Mouse (Mus musculus) intestine, embryonic 16.5 days (tissue): ENCODE results near the gene Atg7. TPM values are rescaled to one million over a fixed set of nuclear protein-coding genes. Genes with fewer than 3 reads are reported as not detected.

ENCODE experiments used
- ATAC-seq: fragments of 200-750 bp; cut with Nextera tagmentation; 2 replicates; pipeline ENCODE4 v1.8.0; 2017; ENCODE audit warnings: moderate TSS enrichment, moderate library complexity
- H3K27ac ChIP-seq: fragments of 300-500 bp; sonication (generic); 2 replicates; pipeline ENCODE4 v1.5.1; 2014; ENCODE audit warnings: mild to moderate bottlenecking, low read length
- H3K27me3 ChIP-seq: fragments of 300-500 bp; sonication (generic); replicated peaks from 2 replicates; pipeline ENCODE4 v1.6.1; 2014; ENCODE audit warnings: low read length, control low read depth, mixed read lengths; ENCODE audit not compliant: control insufficient read depth, insufficient read depth
- H3K36me3 ChIP-seq: fragments of 300-500 bp; sonication (generic); 2 replicates; pipeline ENCODE4 v1.6.1; 2014; ENCODE audit warnings: low read length, control low read depth; ENCODE audit not compliant: control insufficient read depth, insufficient read depth
- H3K4me1 ChIP-seq: fragments of 300-500 bp; sonication (generic); 2 replicates; pipeline ENCODE4 v1.6.1; 2014; ENCODE audit warnings: low read length, control low read depth, mixed read lengths; ENCODE audit not compliant: control insufficient read depth, insufficient read depth
- H3K4me2 ChIP-seq: fragments of 300-500 bp; sonication (generic); 2 replicates; pipeline ENCODE4 v1.6.1; 2014; ENCODE audit warnings: low read depth, low read length, control low read depth
- H3K4me3 ChIP-seq: fragments of 300-500 bp; sonication (generic); 2 replicates; pipeline ENCODE4 v1.5.1; 2014; ENCODE audit warnings: mild to moderate bottlenecking, low read length
- H3K9ac ChIP-seq: fragments of 300-500 bp; sonication (generic); 2 replicates; pipeline ENCODE4 v1.6.1; 2014; ENCODE audit warnings: low read depth, low read length
- H3K9me3 ChIP-seq: fragments of 300-500 bp; sonication (generic); 2 replicates; pipeline ENCODE4 v1.6.1; 2016; ENCODE audit warnings: low read length, control low read depth; ENCODE audit not compliant: control insufficient read depth
- WGBS: fragments of 180-500 bp; shearing (Covaris S2); extraction: QIAGEN DNeasy Blood & Tissue Kit; methylation state at CpG from one replicate; pipeline ENCODE4 v1.1.7; 2014; 5-methylcytosine and 5-hydroxymethylcytosine counted together
- polyA plus RNA-seq: library from polyadenylated mRNA; unstranded; fragments of >200 nt; fragmentation: Nextera tagmentation; extraction: Ambion mirVana; gene quantifications from 2 replicates; pipeline ENCODE4 v1.2.1, GENCODE M21; 2015

Atg7 gene
- polyA plus RNA-seq, 1 experiment from 2014 or later, result 25.5 TPM

GRCm38 (mm10) chr6:114878841-114879520, 236.1 kb downstream of the Atg7 start:
- ATAC-seq, result no peak
- Histone ChIP-seq H3K9me3 (no peaks in the 10 kb centered on the region), H3K4me3 (no peak overlapping the region), H3K4me2 (no peak overlapping the region), H3K9ac (no peak overlapping the region), H3K4me1 (peaks cover 87% of the 10 kb centered on the region), H3K36me3 (no peaks in the 10 kb centered on the region), H3K27me3 (no peaks in the 10 kb centered on the region), H3K27ac (no peak overlapping the region)
- WGBS, result 61% methylated on average over 19 of the region's 19 CpGs

- Histone ChIP-seq H3K27me3 (no peaks in the 10 kb centered on the region), H3K27ac (peak overlapping the region; percentile 12; the same call in 1 of the 2 replicates), H3K4me2 (no peak overlapping the region), H3K9me3 (no peaks in the 10 kb centered on the region), H3K4me1 (peaks cover 72% of the 10 kb centered on the region), H3K36me3 (no peaks in the 10 kb centered on the region), H3K4me3 (no peak overlapping the region), H3K9ac (no peak overlapping the region)
- ATAC-seq, result no peak
- WGBS, result 50% methylated on average over 4 of the region's 4 CpGs
Observed at GRCm38 (mm10) chr6:114880798-114881197, 237.9 kb downstream of the Atg7 start.

GRCm38 (mm10) chr6:114882212-114882611, 239.3 kb downstream of the Atg7 start:
- peaks cover 68% of the 10 kb centered on the region for H3K4me1 ChIP-seq

DNA sequence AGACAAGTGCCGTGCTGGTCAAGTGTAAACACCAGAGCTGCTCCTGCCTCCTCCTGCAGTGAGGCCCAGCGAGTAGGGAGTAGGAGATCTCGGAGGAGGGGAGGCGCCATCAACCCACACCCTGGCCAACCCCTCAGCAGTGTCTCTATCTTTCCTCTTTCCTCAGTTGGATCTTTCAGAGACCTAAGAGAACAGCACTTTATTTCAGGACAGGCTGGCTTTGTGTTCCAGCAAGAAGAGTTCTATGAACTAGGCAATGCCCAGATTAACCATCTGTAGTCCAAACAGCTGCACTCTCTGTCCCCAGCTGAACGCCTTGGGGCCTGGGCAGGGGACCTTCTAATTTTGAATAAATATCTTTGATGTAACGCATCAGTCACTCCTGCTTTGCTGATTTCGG, 239.8 kb downstream of the Atg7 start:
- peak; percentile 36; the same call in 1 of the 2 replicates for ATAC-seq
- Histone ChIP-seq H3K27ac (peak overlapping the region; percentile 78), H3K9me3 (no peaks in the 10 kb centered on the region), H3K27me3 (no peaks in the 10 kb centered on the region), H3K4me3 (no peak overlapping the region), H3K9ac (peak overlapping the region; percentile 42), H3K4me1 (peaks cover 66% of the 10 kb centered on the region), H3K4me2 (peak overlapping the region; percentile 24), H3K36me3 (no peaks in the 10 kb centered on the region)
- WGBS, result 34% methylated on average over 7 of the region's 7 CpGs

More at GRCm38 (mm10) chr6:114882212-114882611, 239.3 kb downstream of the Atg7 start:
- Histone ChIP-seq H3K27me3 (no peaks in the 10 kb centered on the region), H3K4me3 (no peak overlapping the region), H3K4me2 (no peak overlapping the region), H3K9ac (peak overlapping the region; percentile 42), H3K9me3 (no peaks in the 10 kb centered on the region), H3K27ac (peak overlapping the region; percentile 78), H3K36me3 (no peaks in the 10 kb centered on the region)
- whole genome bisulfite sequencing, result 58% methylated on average over 5 of the region's 5 CpGs
- ATAC-seq, result no peak

GRCm38 (mm10) chr6:114883261-114883740, 240.4 kb downstream of the Atg7 start:
- H3K9ac ChIP-seq, result peak overlapping the region; percentile 56
- H3K27ac ChIP-seq, result peak overlapping the region; percentile 78
- H3K36me3 ChIP-seq, result peaks cover 1% of the 10 kb centered on the region; the same call in 1 of the 2 replicates
- no peaks in the 10 kb centered on the region for H3K9me3 ChIP-seq
- ATAC-seq, result peak; percentile 80
- H3K4me2 ChIP-seq, result peak overlapping the region; percentile 24; the same call in 1 of the 2 replicates
- 10% methylated on average over 9 of the region's 9 CpGs for WGBS
- H3K4me3 ChIP-seq, result no peak overlapping the region
- H3K27me3 ChIP-seq, result no peaks in the 10 kb centered on the region
- peaks cover 62% of the 10 kb centered on the region for H3K4me1 ChIP-seq

- H3K27me3 ChIP-seq, result no peaks in the 10 kb centered on the region
- H3K4me1 ChIP-seq, result peaks cover 54% of the 10 kb centered on the region
- no peaks in the 10 kb centered on the region for H3K9me3 ChIP-seq
- no peak overlapping the region for H3K27ac ChIP-seq
- H3K4me3 ChIP-seq, result no peak overlapping the region
- peaks cover 3% of the 10 kb centered on the region; the same call in 1 of the 2 replicates for H3K36me3 ChIP-seq
- H3K9ac ChIP-seq, result no peak overlapping the region
- WGBS, result 79% methylated on average over 5 of the region's 5 CpGs
- no peak for ATAC-seq
- no peak overlapping the region for H3K4me2 ChIP-seq
Observed at GRCm38 (mm10) chr6:114885129-114885528, 242.2 kb downstream of the Atg7 start.

GRCm38 (mm10) chr6:114886012-114886411, 243.1 kb downstream of the Atg7 start:
- H3K27me3 ChIP-seq, result no peaks in the 10 kb centered on the region
- peaks cover 51% of the 10 kb centered on the region for H3K4me1 ChIP-seq
- WGBS, result 93% methylated on average over 6 of the region's 6 CpGs
- no peak overlapping the region for H3K27ac ChIP-seq
- H3K9me3 ChIP-seq, result no peaks in the 10 kb centered on the region
- no peak overlapping the region for H3K4me2 ChIP-seq
- peaks cover 3% of the 10 kb centered on the region; the same call in 1 of the 2 replicates for H3K36me3 ChIP-seq
- no peak overlapping the region for H3K4me3 ChIP-seq
- H3K9ac ChIP-seq, result no peak overlapping the region
- no peak for ATAC-seq

- Histone ChIP-seq H3K4me2 (no peak overlapping the region), H3K27me3 (no peaks in the 10 kb centered on the region), H3K9ac (no peak overlapping the region), H3K36me3 (peaks cover 3% of the 10 kb centered on the region; the same call in 1 of the 2 replicates), H3K4me3 (no peak overlapping the region), H3K4me1 (peaks cover 54% of the 10 kb centered on the region), H3K27ac (no peak overlapping the region), H3K9me3 (no peaks in the 10 kb centered on the region)
- 59% methylated on average over 11 of the region's 11 CpGs for WGBS
- ATAC-seq, result no peak
Observed at GRCm38 (mm10) chr6:114886504-114887361, 243.8 kb downstream of the Atg7 start.

DNA sequence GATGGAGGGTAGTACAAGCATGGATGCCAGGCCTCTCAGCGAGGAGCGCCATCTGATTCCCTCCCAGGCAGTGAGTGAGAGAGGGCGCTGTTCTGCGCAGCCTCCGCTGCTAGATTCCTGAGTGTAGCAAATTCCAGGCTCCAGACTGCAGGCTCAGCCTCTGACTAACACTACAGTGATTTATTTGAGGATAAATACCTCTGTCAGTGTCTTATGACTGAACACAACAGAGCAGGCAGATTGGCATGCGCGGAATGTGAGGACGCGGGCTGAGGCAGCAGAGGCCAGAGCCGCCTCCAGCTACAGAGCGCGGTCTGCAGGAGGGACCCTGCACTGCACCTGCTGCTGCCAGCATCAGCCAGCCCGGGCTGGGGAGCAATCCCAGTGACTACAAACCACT, 246.0 kb downstream of the Atg7 start:
- no peak overlapping the region for H3K4me2 ChIP-seq
- 21% methylated on average over 13 of the region's 13 CpGs for WGBS
- H3K9me3 ChIP-seq, result no peaks in the 10 kb centered on the region
- no peak overlapping the region for H3K4me3 ChIP-seq
- H3K9ac ChIP-seq, result peak overlapping the region; percentile 24; the same call in 1 of the 2 replicates
- peaks cover 3% of the 10 kb centered on the region; the same call in 1 of the 2 replicates for H3K36me3 ChIP-seq
- no peaks in the 10 kb centered on the region for H3K27me3 ChIP-seq
- H3K4me1 ChIP-seq, result peaks cover 53% of the 10 kb centered on the region
- ATAC-seq, result peak; percentile 79
- peak overlapping the region; percentile 73 for H3K27ac ChIP-seq
